ENCODE assay signal across 8 mouse cellular contexts in genomic region chr11:67922755-67923125, GRCm38 (mm10). TPM values are rescaled to one million over a fixed set of nuclear protein-coding genes. Genes with fewer than 3 reads are reported as not detected.
DNase-seq lines count a peak whose midpoint lies in the region; ATAC-seq and TF ChIP-seq lines count a peak whose summit lies in the region.
"Had no signal": no experiment of that assay in that cellular context is flagged by ENCODE, and none has a peak within 500 bp of the region (broad histone marks: within the 10 kb centered on the region; RNA-seq: fewer than 3 reads in every experiment).

No protein-coding gene starts in this region.

- H3K4me3 ChIP-seq in intestine, embryonic 16.5 days (ENCODE audit: low read length), result peak overlapping the region; percentile 79
- H3K4me3 ChIP-seq in liver, adult 2 months (ENCODE audit: insufficient read depth, low read depth, low read length), result peak overlapping the region; percentile 48; the same call in 1 of the 2 replicates

- no peaks in the 10 kb centered on the region for H3K9me3 ChIP-seq in intestine, embryonic 16.5 days (ENCODE audit: control insufficient read depth, low read length)

- TF ChIP-seq POLR2A in liver, adult 2 months (IDR thresholded peaks at IDR 0.05; ENCODE audit: extremely low read depth, insufficient read depth, low read length), result no peak

- WGBS in intestine, embryonic 16.5 days, result under 1% methylated on average over 12 of the region's 12 CpGs
- under 1% methylated on average over 12 of the region's 12 CpGs for WGBS in liver, adult 2 months

- peaks cover 9% of the 10 kb centered on the region; the same call in 1 of the 2 replicates for H3K4me1 ChIP-seq in intestine, embryonic 16.5 days (ENCODE audit: control insufficient read depth, insufficient read depth, low read length)
- H3K4me1 ChIP-seq in liver, adult 2 months (ENCODE audit: control insufficient read depth, insufficient read depth, low read length), result no peaks in the 10 kb centered on the region; the same call in 1 of the 2 replicates

- peak; percentile 49 for DNase-seq in adrenal gland, adult 8-10 months
- peak; percentile 47 for DNase-seq in embryo, embryonic 11.5 days (ENCODE audit: low read depth, low spot score)
- peak; percentile 73 for DNase-seq in liver, adult 2 months (ENCODE audit: extremely low read depth, low read depth, low spot score)
- peak; percentile 16 for DNase-seq in naive thymus-derived CD4-positive, alpha-beta T cell, adult 2 months (ENCODE audit: low read depth)
- DNase-seq in thymus, adult 18-20 months, result peak; percentile 56 to 65

- peak overlapping the region; percentile 78 for H3K9ac ChIP-seq in intestine, embryonic 16.5 days (ENCODE audit: low read depth, low read length)
- H3K9ac ChIP-seq in liver, adult 2 months (ENCODE audit: low read depth, low read length), result no peak overlapping the region

- H3K4me2 ChIP-seq in intestine, embryonic 16.5 days (ENCODE audit: low read depth, low read length), result peak overlapping the region; percentile 96

- peak; percentile 82 for ATAC-seq in granulocyte monocyte progenitor cell, adult 5-6 weeks (replicated peaks; ENCODE audit: poor library complexity, severe bottlenecking)
- peak; percentile 82 for ATAC-seq in intestine, embryonic 16.5 days

- no peaks in the 10 kb centered on the region for H3K79me2 ChIP-seq in liver, adult 2 months (ENCODE audit: control insufficient read depth, insufficient read depth, low read length)

- no peaks in the 10 kb centered on the region for H3K36me3 ChIP-seq in intestine, embryonic 16.5 days (ENCODE audit: control insufficient read depth, insufficient read depth, low read length)
- H3K36me3 ChIP-seq in liver, adult 2 months (ENCODE audit: control insufficient read depth, insufficient read depth, low read length), result no peaks in the 10 kb centered on the region

- H3K27ac ChIP-seq in intestine, embryonic 16.5 days (ENCODE audit: low read length), result peak overlapping the region; percentile 98
- H3K27ac ChIP-seq in liver, adult 2 months (replicated peaks; ENCODE audit: insufficient read depth, low read depth, low read length), result no peak overlapping the region

- TF ChIP-seq CTCF in liver, adult 2 months (IDR thresholded peaks at IDR 0.05; ENCODE audit: low read depth, low read length), result no peak

- 0 out of 2 replicates have a peak, but pooled peaks cover 2% of the 10 kb centered on the region for H3K27me3 ChIP-seq in intestine, embryonic 16.5 days (replicated peaks; ENCODE audit: control insufficient read depth, insufficient read depth, low read length)
- no peaks in the 10 kb centered on the region for H3K27me3 ChIP-seq in liver, adult 2 months (ENCODE audit: control insufficient read depth, insufficient read depth, low read length)

RNA-seq across cellular contexts. Expression of gene Usp43, which starts 0.8 kb away (rescaled TPM):
- 1 to 10 TPM in 3 of 4 experiments, under 1 TPM in 1; 0.52 to 1.5 (median 1.1) TPM for total RNA-seq in adrenal gland, adult 8-10 months (2022)
- not detected in 2 replicates for total RNA-seq in granulocyte monocyte progenitor cell, adult 5-6 weeks (2014; fragmentation: Nextera tagmentation)
- total RNA-seq in granulocyte monocyte progenitor cell, adult 5-6 weeks (2017), result not detected in 2 replicates
- 3.3 and 4.0 TPM in 2 replicates for polyA plus RNA-seq in intestine, embryonic 16.5 days (2015; fragmentation: Nextera tagmentation; extraction: Ambion mirVana)
- 0.27 TPM in 1 of 2 replicates, not detected in the other for total RNA-seq in liver, adult 2 months (2014; rRNA removed)
- polyA plus RNA-seq in liver, adult 2 months (2012; rRNA removed), result 0.04 TPM in 2 replicates
- total RNA-seq: neutrophil, adult 5-6 weeks had no signal

RNA-seq across cellular contexts. Expression of gene Cfap52, which starts 42.7 kb away (rescaled TPM):
- total RNA-seq in adrenal gland, adult 8-10 months (2022), result not detected
- not detected in 2 replicates for total RNA-seq in granulocyte monocyte progenitor cell, adult 5-6 weeks (2014; fragmentation: Nextera tagmentation)
- total RNA-seq in granulocyte monocyte progenitor cell, adult 5-6 weeks (2017), result not detected in 2 replicates
- polyA plus RNA-seq in intestine, embryonic 16.5 days (2015; fragmentation: Nextera tagmentation; extraction: Ambion mirVana), result 0.57 and 0.89 TPM in 2 replicates
- total RNA-seq in liver, adult 2 months (2014; rRNA removed), result not detected in 2 replicates
- polyA plus RNA-seq in liver, adult 2 months (2012; rRNA removed), result not detected in 2 replicates
- total RNA-seq: neutrophil, adult 5-6 weeks had no signal

RNA-seq across cellular contexts. Expression of gene Stx8, which starts 43.3 kb away (rescaled TPM):
- total RNA-seq in adrenal gland, adult 8-10 months (2022), result 10 to 100 TPM; 31.1 to 39.6 (median 38.3) TPM
- 28.4 and 51.5 TPM in 2 replicates for total RNA-seq in granulocyte monocyte progenitor cell, adult 5-6 weeks (2014; fragmentation: Nextera tagmentation)
- 25.2 and 28.6 TPM in 2 replicates for total RNA-seq in granulocyte monocyte progenitor cell, adult 5-6 weeks (2017)
- 63.5 and 64.2 TPM in 2 replicates for polyA plus RNA-seq in intestine, embryonic 16.5 days (2015; fragmentation: Nextera tagmentation; extraction: Ambion mirVana)
- total RNA-seq in liver, adult 2 months (2014; rRNA removed), result 11.1 and 12.9 TPM in 2 replicates
- 1.9 and 3.5 TPM in 2 replicates for polyA plus RNA-seq in liver, adult 2 months (2012; rRNA removed)

Comparison
In these comparisons a context has a peak if more than half of its experiments do, and no peak if none do; other contexts are left out.
1. DNase-seq: peak in every context shown above with its lines; median percentile 73 in liver, adult 2 months; 60 in thymus, adult 18-20 months; 49 in adrenal gland, adult 8-10 months; 47 in embryo, embryonic 11.5 days; 16 in naive thymus-derived CD4-positive, alpha-beta T cell, adult 2 months.